Mouse (Mus musculus) neural tube, embryonic 14.5 days (tissue): ENCODE data around the gene Spag7. TPM values are rescaled to one million over a fixed set of nuclear protein-coding genes. Genes with fewer than 3 reads are reported as not detected.
A peak's percentile ranks its signal among the peaks of the same experiment; 100 is the strongest.

Source experiments
- ATAC-seq: fragments of 200-750 bp; cut with Nextera tagmentation; 2 replicates; pipeline ENCODE4 v1.8.0; 2017; ENCODE audit warnings: low read depth, mild to moderate bottlenecking, moderate TSS enrichment, moderate library complexity
- H3K27ac ChIP-seq: fragments of 300-500 bp; sonication (generic); 2 replicates; pipeline ENCODE4 v1.5.1; 2014; ENCODE audit warnings: low read depth, mild to moderate bottlenecking, control low read depth, low read length, moderate library complexity, mixed read lengths
- H3K27me3 ChIP-seq: fragments of 300-500 bp; sonication (generic); 2 replicates; pipeline ENCODE4 v1.6.1; 2014; ENCODE audit warnings: low read length; ENCODE audit not compliant: control insufficient read depth, insufficient read depth
- H3K36me3 ChIP-seq: fragments of 300-500 bp; sonication (generic); 2 replicates; pipeline ENCODE4 v1.6.1; 2014; ENCODE audit warnings: low read length, mixed read lengths; ENCODE audit not compliant: control insufficient read depth, insufficient read depth
- H3K4me1 ChIP-seq: fragments of 300-500 bp; sonication (generic); 2 replicates; pipeline ENCODE4 v1.6.1; 2014; ENCODE audit warnings: low read length; ENCODE audit not compliant: control insufficient read depth, insufficient read depth
- H3K4me2 ChIP-seq: fragments of 300-500 bp; sonication (generic); 2 replicates; pipeline ENCODE4 v1.6.1; 2014; ENCODE audit warnings: mild to moderate bottlenecking, low read depth, low read length, control low read depth
- H3K4me3 ChIP-seq: fragments of 300-500 bp; sonication (generic); 2 replicates; pipeline ENCODE4 v1.5.1; 2014; ENCODE audit warnings: low read depth, low read length, control low read depth, mixed read lengths
- H3K9ac ChIP-seq: fragments of 300-500 bp; sonication (generic); replicated peaks from 2 replicates; pipeline ENCODE4 v1.6.1; 2014; ENCODE audit warnings: low read depth, mild to moderate bottlenecking, control low read depth, low read length, mixed read lengths
- H3K9me3 ChIP-seq: fragments of 300-500 bp; sonication (generic); 2 replicates; pipeline ENCODE4 v1.6.1; 2016; ENCODE audit warnings: low read length; ENCODE audit not compliant: control insufficient read depth
- WGBS: fragments of 180-500 bp; shearing (Covaris S2); extraction: QIAGEN DNeasy Blood & Tissue Kit; methylation state at CpG from one replicate; pipeline ENCODE4 v1.1.7; 2014; 5-methylcytosine and 5-hydroxymethylcytosine counted together
- polyA plus RNA-seq: library from polyadenylated mRNA; unstranded; fragments of >200 nt; fragmentation: Nextera tagmentation; extraction: Ambion mirVana; gene quantifications from 2 replicates; pipeline ENCODE4 v1.2.1, GENCODE M21; 2014

The Spag7 gene
- polyA plus RNA-seq, 1 experiment from 2014 or later = 151 TPM

DNA sequence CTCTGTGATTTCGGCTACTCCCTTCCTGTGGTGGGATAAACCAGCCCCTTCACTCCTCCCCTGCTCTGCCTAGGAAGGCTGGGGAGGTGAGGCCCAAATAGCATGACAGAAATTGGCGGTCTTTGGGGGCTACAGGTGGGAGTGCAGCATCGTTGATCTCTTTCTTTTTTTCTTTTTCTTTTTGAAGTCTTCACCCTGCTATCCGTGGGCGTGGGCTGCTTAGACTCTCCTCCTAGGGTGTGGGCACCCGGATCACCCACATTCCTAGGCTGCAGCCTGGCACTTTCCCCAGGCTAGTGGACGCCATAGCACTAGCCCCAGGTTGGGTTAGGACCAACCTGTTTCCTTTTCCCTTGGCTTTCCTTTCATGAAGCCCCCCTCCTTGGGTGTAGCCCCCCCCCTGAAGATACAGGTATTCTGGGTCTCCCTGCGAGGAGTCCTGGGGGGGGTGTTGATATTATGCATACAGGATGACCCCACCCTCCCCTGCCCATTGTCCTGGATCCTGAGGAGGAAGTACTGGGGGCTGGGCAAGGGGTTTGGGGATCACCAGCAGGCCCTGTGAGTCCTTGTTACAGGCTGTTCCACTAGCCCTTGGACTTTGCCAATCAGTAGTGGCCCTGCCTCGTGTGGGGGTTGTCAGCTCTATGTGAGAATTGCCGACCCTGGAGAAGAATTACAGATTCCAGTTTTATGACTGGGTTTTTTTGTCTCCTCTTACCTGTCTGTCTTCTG lies 32.2 kb upstream of the Spag7 start:
- Histone ChIP-seq H3K27me3 (0 out of 2 replicates have a peak, but pooled peaks cover 2% of the 10 kb centered on the region), H3K4me1 (peaks cover 10% of the 10 kb centered on the region)
- no peak for ATAC-seq

GRCm38 (mm10) chr11:70700613-70701012 lies 31.4 kb upstream of the Spag7 start:
- Histone ChIP-seq H3K36me3 (peaks cover 13% of the 10 kb centered on the region; the same call in 1 of the 2 replicates), H3K4me3 (peak overlapping the region; percentile 94), H3K9me3 (no peaks in the 10 kb centered on the region), H3K4me1 (peaks cover 10% of the 10 kb centered on the region), H3K27me3 (0 out of 2 replicates have a peak, but pooled peaks cover 2% of the 10 kb centered on the region), H3K9ac (peak overlapping the region; percentile 72), H3K27ac (peak overlapping the region; percentile 86; the same call in 1 of the 2 replicates), H3K4me2 (peak overlapping the region; percentile 69)
- WGBS = under 1% methylated on average over 33 of the region's 34 CpGs
- peak; percentile 52 for ATAC-seq

More for the DNA sequence above, 32.2 kb upstream of the Spag7 start:
- no peak overlapping the region for H3K27ac ChIP-seq
- peak overlapping the region; percentile 94 for H3K4me3 ChIP-seq
- WGBS = 8% methylated on average over 10 of the region's 10 CpGs
- H3K4me2 ChIP-seq = peak overlapping the region; percentile 69
- peaks cover 20% of the 10 kb centered on the region for H3K36me3 ChIP-seq
- H3K9me3 ChIP-seq = no peaks in the 10 kb centered on the region
- peak overlapping the region; percentile 72 for H3K9ac ChIP-seq

- H3K27ac ChIP-seq = peak within 1 kb of the TSS; percentile 86
- H3K4me1 ChIP-seq = peaks cover 10% of the 10 kb centered on the region
- peak within 1 kb of the TSS; percentile 72 for H3K9ac ChIP-seq
- peak within 1 kb of the TSS; percentile 69 for H3K4me2 ChIP-seq
- ATAC-seq = peak; percentile 96
- WGBS = 1% methylated on average over 64 of the region's 69 CpGs
- peaks cover 6% of the 10 kb centered on the region; the same call in 1 of the 2 replicates for H3K36me3 ChIP-seq
- no peaks in the 10 kb centered on the region for H3K9me3 ChIP-seq
- H3K27me3 ChIP-seq = 0 out of 2 replicates have a peak, but pooled peaks cover 2% of the 10 kb centered on the region
- peak within 1 kb of the TSS; percentile 94 for H3K4me3 ChIP-seq
Measured at GRCm38 (mm10) chr11:70699722-70700556, 30.7 kb upstream of the Spag7 start, which contains the start of the genes Inca1 and Kif1c. Gene Inca1 (minus strand): TSS chr11:70700155. Gene Kif1c (plus strand): TSS chr11:70700548.

- Histone ChIP-seq H3K4me2 (no peak overlapping the region), H3K36me3 (no peaks in the 10 kb centered on the region), H3K9ac (no peak overlapping the region), H3K27ac (no peak overlapping the region), H3K9me3 (no peaks in the 10 kb centered on the region), H3K4me3 (no peak overlapping the region), H3K4me1 (peaks cover 10% of the 10 kb centered on the region), H3K27me3 (0 out of 2 replicates have a peak, but pooled peaks cover 2% of the 10 kb centered on the region)
- WGBS = 74% methylated on average over 2 of the region's 2 CpGs
- ATAC-seq = no peak
Measured at GRCm38 (mm10) chr11:70699051-70699450, 29.8 kb upstream of the Spag7 start.

DNA sequence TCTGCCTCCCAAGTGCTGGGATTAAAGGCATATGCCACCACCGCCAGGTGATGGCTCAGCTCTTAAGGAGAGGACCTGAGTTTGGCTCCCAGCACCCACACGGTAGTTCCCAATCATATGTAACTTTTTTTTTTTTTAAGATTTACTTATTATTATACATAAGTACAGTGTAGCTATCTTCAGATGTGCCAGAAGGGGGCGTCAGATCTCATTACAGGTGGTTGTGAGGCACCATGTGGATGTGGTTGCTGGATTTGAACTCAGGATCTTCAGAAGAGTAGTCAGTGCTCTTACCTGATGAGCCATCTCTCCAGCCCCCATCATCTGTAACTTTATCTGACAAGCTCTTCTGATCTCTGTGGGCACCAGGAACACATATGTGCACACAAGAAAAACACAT lies 28.2 kb upstream of the Spag7 start:
- Histone ChIP-seq H3K4me3 (no peak overlapping the region), H3K9me3 (no peaks in the 10 kb centered on the region), H3K4me1 (peaks cover 10% of the 10 kb centered on the region), H3K27me3 (0 out of 2 replicates have a peak, but pooled peaks cover 2% of the 10 kb centered on the region), H3K9ac (no peak overlapping the region), H3K4me2 (no peak overlapping the region), H3K27ac (no peak overlapping the region), H3K36me3 (no peaks in the 10 kb centered on the region)
- ATAC-seq = no peak
- 74% methylated on average over 3 of the region's 3 CpGs for WGBS

GRCm38 (mm10) chr11:70693504-70693903 lies 24.3 kb upstream of the Spag7 start:
- H3K9ac ChIP-seq = no peak overlapping the region
- ATAC-seq = no peak
- H3K27me3 ChIP-seq = no peaks in the 10 kb centered on the region
- no peak overlapping the region for H3K27ac ChIP-seq
- H3K36me3 ChIP-seq = no peaks in the 10 kb centered on the region
- no peak overlapping the region for H3K4me3 ChIP-seq
- WGBS = 60% methylated on average over 3 of the region's 3 CpGs
- H3K9me3 ChIP-seq = no peaks in the 10 kb centered on the region
- peaks cover 5% of the 10 kb centered on the region for H3K4me1 ChIP-seq
- H3K4me2 ChIP-seq = no peak overlapping the region

DNA sequence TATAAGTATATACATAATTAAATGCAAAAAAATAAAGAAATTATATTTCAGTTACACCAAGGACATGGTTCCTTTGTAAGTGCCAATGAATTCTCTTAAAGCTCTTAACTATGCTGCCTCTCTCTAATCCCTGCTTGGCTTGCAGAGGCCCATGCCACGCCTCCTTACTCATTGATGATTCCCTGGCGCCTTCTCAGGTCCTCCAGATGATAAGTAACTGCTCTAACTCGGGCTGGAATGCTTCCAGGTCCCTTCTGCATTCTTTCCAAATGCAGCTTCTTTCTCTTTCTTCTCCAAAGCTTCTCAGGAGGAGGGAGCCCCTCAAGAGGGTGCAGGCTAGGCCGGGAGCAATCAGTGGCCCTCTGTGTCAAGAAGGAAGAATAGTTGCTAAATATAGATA lies 20.4 kb upstream of the Spag7 start:
- H3K27me3 ChIP-seq = no peaks in the 10 kb centered on the region
- no peaks in the 10 kb centered on the region for H3K9me3 ChIP-seq
- no peak overlapping the region for H3K4me2 ChIP-seq
- 59% methylated on average over 4 of the region's 4 CpGs for WGBS
- no peak overlapping the region for H3K4me3 ChIP-seq
- no peak overlapping the region for H3K9ac ChIP-seq
- peaks cover 15% of the 10 kb centered on the region for H3K4me1 ChIP-seq
- H3K36me3 ChIP-seq = peaks cover 4% of the 10 kb centered on the region; the same call in 1 of the 2 replicates
- no peak overlapping the region for H3K27ac ChIP-seq
- ATAC-seq = no peak

GRCm38 (mm10) chr11:70688372-70688771 lies 19.2 kb upstream of the Spag7 start:
- H3K27ac ChIP-seq = peak overlapping the region; percentile 83
- 7% methylated on average over 8 of the region's 8 CpGs for WGBS
- no peak for ATAC-seq

More at GRCm38 (mm10) chr11:70688372-70688771, 19.2 kb upstream of the Spag7 start:
- Histone ChIP-seq H3K27me3 (no peaks in the 10 kb centered on the region), H3K36me3 (peaks cover 14% of the 10 kb centered on the region), H3K9ac (peak overlapping the region; percentile 92), H3K4me3 (peak overlapping the region; percentile 82), H3K9me3 (no peaks in the 10 kb centered on the region), H3K4me1 (peaks cover 15% of the 10 kb centered on the region), H3K4me2 (peak overlapping the region; percentile 80)
